Mouse (Mus musculus) hematopoietic stem cell, adult 5-6 weeks (primary cell): Measurements from ENCODE around the gene Nol3. TPM values are rescaled to one million over a fixed set of nuclear protein-coding genes. Genes with fewer than 3 reads are reported as not detected.
A peak's percentile ranks its signal among the peaks of the same experiment; 100 is the strongest.

Experiments used
- ATAC-seq, 2 experiments: fragments of 125-278 bp in 1 of 2; replicated peaks in 1 of 2; 2 replicates each; pipeline ENCODE4 v1.8.0; 2016 to 2017; ENCODE audit warnings: inconsistent platforms in 2 of 2, mild to moderate bottlenecking in 2 of 2, moderate number of reproducible peaks in 2 of 2, low read depth in 1 of 2, moderate TSS enrichment in 1 of 2; ENCODE audit not compliant: low FRiP score in 2 of 2, poor library complexity in 2 of 2, severe bottlenecking in 2 of 2, insufficient read depth in 1 of 2, low TSS enrichment in 1 of 2
- total RNA-seq: library from RNA; stranded (forward); fragments of 172-1452, 232-1000 nt; gene quantifications from 2 replicates; pipeline ENCODE4 v1.2.3, GENCODE M21; 2017

Gene Nol3
- total RNA-seq, 1 experiment from 2014 or later = 0.30 TPM

DNA sequence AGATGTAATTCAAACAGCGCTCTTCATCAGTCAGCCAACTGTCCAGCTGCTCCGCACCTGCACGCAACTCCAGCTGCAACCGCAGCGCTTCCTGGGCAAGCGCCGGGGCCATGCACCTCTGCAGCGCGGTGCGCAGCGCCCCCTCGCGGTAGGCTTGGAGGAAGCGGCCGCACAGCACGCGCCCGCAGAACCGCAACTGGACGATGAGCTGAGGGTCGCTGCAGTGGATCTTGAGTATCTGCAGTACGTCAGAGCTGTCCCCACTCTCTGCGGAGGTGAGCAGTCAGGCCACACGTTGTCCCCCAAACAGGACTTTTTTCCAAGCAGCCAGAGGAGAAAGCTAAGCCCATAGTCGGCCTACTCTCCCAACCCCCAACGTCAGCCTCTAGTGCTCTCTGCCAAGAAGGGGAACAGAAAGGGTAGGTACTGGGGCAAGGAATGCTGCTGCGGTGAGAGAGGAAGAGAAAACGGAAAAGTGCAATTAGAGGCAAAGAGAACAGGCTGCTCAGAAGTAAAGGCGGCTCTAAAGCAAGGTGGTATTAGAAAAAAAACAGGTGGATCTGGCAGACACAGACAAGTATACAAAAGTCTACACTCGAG lies 16.1 kb upstream of the Nol3 start:
- ATAC-seq = peak; percentile 58 to 60

DNA sequence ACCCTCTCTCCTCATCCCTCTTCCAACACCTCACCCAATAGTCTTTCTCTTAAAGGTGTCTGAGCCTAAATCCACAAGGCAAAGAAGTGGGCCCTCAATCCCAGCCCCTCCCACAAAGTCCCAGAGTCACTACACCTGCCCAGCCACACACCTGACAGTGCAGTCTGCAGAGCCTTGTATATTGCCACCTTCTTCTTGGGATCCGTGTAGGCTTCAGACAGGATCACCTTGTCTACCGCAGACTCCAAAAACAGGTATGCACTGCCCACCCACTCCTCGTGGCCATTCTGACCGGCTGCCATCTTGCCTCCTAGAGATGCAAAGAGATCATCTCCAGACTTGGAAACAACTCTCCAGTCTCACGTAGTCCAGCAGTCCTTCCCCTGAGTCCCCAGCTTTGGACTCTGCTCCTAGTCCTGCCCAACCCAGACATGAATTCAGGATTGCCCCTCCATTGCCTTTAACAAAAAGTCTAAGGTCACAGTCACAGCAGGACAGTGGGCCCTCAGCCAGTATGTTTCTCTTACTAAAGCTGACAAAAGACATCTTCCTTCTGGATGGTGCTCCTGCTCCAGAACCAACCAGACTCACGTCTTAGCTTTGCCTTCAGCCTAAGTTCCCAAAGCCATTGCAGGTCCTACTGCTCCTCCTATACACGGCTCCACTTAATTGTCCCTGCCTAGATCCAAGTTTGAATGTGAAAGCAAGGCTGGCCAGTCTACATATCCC lies 15.4 kb upstream of the Nol3 start:
- ATAC-seq = no peak

DNA sequence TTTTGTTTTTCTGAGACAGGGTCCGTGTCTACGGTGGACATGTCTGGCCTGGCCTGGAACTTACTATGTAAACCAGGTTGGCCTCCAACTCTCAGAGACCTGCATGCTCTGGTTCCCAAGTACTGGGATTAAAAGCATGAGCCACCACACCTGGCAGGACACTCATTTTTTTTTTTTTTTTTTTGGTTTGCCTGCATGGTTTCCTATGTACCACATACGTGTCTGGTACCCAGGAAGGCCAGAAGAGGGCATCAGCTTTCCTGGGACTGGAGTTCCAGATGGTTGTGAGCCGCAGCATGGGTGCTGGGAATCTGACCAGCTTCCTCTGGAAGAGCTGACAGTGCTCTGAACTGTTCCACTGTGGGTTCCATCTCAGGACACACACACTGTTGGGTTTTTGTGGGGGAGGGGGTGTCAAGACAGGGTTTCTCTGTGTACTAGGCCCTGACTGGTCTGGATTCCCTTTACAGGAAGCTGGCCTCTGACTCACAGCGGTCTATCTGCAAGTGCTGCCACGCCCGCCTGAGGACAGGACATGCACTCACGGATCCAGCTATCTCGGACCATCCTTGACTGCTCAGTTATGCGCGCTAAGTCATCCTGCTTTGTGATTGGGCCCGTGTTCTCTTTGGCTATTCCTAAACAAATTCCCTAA lies 14.5 kb upstream of the Nol3 start:
- no peak for ATAC-seq

GRCm38 (mm10) chr8:105263244-105263912 lies 12.6 kb upstream of the Nol3 start:
- ATAC-seq = no peak

DNA sequence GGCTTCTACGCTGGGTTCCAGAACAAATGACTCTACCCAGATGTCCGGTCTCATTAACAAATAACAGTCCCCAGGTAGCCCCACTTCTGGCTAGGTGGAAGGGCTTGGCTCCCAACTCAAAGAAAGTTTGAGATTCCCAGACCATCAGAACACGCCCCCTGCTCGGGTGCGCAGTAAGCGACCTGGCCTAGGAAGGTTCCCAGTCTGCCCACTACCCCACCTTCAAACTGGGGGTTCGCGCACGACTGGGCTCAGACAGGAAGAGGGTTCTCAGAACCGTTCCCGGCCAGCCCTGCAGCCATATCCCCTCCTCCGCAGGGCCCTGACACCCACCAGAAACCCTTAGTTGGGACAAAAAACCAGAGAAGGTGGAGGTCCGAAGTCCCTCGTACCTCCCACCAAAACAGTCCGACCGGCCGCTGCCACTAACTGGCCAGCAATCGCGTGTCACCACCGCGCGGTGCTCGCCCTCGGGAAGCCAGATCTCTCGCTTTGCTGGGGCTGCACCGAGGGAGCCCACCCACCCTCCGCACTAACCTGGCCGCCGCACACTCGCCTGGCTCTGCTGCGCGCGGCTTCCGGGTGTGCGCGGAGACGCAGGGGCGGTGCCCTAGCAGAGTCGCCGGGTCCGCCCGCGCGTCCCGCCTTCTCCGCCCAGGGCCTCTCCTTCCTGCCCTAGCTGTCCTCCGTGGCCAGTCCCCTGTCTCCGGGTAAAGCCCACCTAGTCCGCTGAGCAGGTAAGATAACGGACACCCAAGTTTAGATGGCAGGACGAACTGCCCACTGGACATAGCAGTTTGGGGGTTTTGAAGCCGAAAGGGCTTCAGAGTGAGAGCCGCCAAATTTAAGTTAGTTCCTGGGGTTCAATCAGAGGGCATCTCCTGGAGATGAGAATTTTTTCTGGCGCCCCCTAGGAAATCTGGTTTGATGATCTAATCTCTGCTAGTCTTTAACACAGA lies 11.6 kb upstream of the Nol3 start, which contains the start of the genes Tradd and Fbxl8:
TSS of gene Tradd (minus strand) at position 586 of the 959 bp plus-strand sequence.
TSS of gene Fbxl8 (plus strand) at position 625 of the 959 bp plus-strand sequence.
- ATAC-seq = peak; percentile 51 to 73

- peak; percentile 65 to 80 for ATAC-seq
These were observed 10.8 kb upstream of the Nol3 start for GRCm38 (mm10) chr8:105265128-105265527.

- no peak for ATAC-seq
These were observed 9.2 kb upstream of the Nol3 start for GRCm38 (mm10) chr8:105266775-105267174.

DNA sequence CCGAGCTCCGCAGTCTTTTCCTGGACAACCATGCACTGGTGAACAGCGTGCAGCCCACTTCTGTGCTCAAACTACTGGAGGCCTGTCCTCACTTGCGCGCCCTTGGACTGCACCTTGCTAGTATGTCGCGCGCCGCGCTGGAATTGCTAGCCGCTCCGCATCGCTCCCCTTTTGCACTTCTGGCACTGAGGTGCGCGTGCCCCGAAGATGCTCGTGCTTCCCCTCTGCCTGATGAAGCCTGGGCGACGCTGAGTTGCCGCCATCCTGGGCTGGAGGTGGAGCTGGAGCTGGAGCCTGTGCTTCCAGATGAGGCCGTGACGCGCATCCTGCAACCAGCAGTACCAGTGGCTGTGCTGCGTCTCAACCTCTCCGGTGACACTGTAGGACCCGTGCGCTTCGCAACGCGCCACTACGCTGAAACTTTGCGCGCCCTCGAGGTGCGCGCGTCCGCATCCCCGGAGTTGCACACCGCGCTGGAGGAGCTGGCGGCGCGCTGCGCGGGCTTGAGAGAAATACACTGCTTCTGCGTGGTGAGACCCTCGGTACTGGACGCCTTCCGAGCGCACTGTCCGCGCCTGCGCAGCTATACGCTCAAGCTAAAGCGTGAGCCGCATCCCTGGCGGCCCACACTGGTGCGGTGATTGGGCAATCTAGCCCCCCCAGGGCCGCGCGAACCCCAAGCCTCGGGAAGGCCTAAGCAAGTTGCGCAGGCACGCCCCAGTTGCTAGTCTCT lies 7.4 kb upstream of the Nol3 start:
- no peak for ATAC-seq

- ATAC-seq = no peak
These were observed 6.9 kb upstream of the Nol3 start for GRCm38 (mm10) chr8:105269075-105269458.

DNA sequence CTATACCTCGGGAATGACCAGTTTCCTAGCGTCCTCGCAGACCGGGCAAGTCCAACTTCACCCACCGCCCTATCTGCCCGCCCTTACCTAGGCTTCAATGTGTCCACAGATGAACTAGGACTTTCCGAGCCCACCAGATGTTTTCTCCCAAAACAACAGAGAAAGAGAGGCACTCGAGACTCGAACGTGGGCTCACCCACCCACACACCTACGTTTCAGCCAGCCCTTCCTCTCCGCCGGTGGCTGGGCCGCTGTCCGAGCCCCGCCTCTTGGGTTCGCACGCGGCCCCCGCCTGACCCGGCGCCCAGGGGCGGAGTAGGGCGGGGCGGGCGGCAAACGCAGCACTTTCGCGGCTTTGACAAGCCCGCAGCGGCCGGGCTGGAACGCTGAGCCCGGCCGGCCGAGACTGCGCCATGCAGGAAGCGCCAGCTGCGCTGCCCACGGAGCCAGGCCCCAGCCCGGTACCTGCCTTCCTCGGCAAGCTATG lies 6.4 kb upstream of the Nol3 start, which contains the start of gene Hsf4:
TSS of gene Hsf4 (plus strand) at position 341 of the 487 bp plus-strand sequence.
- ATAC-seq = no peak

- ATAC-seq = no peak
These were observed 5.6 kb upstream of the Nol3 start for GRCm38 (mm10) chr8:105270101-105270915.

DNA sequence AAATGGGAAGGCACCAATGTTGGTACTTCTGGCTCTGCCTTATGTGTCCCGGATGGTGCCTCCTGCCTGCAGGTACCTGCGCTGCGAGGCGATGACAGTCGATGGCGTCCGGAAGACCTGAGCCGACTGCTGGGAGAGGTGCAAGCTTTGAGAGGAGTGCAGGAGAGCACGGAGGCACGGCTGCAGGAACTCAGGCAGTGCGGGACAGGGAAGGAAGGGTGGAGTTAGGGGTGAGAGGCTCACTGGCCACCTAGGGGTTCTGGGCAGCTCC lies 5.1 kb upstream of the Nol3 start:
- no peak for ATAC-seq

- ATAC-seq = no peak
These were observed 553 bp upstream of the Nol3 start for GRCm38 (mm10) chr8:105275387-105275786.

- peak; percentile 54 to 65 for ATAC-seq
These were observed 566 bp downstream of the Nol3 start for GRCm38 (mm10) chr8:105276292-105277120.

DNA sequence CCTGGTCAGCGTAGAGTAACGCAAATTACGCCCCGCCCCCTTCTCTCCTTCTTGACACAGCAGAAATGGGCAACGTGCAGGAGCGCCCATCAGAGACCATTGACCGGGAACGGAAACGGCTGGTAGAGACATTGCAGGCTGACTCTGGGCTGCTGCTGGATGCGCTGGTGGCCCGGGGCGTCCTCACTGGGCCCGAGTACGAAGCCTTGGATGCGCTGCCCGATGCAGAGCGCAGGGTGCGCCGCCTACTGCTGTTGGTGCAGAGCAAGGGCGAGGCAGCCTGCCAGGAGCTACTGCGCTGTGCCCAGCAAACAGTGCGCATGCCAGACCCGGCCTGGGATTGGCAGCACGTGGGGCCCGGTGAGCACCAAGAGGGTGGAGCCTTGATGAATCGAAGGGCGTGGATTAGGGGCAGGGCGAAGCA lies 3.0 kb downstream of the Nol3 start:
- peak; percentile 51 to 76 for ATAC-seq
